Mouse (Mus musculus) 3134 (cell line): Measurements from ENCODE around the gene Pdgfra.

Experiments used
- DNase-seq: peaks from one replicate; pipeline ENCODE4 v3.0.0-alpha.2; 2011; ENCODE audit warnings: low spot score; ENCODE audit not compliant: insufficient read length; ENCODE audit errors: extremely low read depth

Gene Pdgfra

GRCm38 (mm10) chr5:75200366-75200724 lies 48.3 kb downstream of the Pdgfra start:
- DNase-seq: no peak

- no peak for DNase-seq
These were observed 55.8 kb downstream of the Pdgfra start for GRCm38 (mm10) chr5:75207905-75208304.

- no peak for DNase-seq
These were observed 57.9 kb downstream of the Pdgfra start for GRCm38 (mm10) chr5:75209966-75210365.

GRCm38 (mm10) chr5:75214520-75214919 lies 62.4 kb downstream of the Pdgfra start:
- no peak for DNase-seq

- DNase-seq: no peak
These were observed 62.8 kb downstream of the Pdgfra start for GRCm38 (mm10) chr5:75214929-75215328.

- no peak for DNase-seq
These were observed 63.7 kb downstream of the Pdgfra start for GRCm38 (mm10) chr5:75215678-75216256.

- DNase-seq: no peak
These were observed 69.5 kb downstream of the Pdgfra start for GRCm38 (mm10) chr5:75221610-75222009.

- DNase-seq: no peak
These were observed 70.6 kb downstream of the Pdgfra start for GRCm38 (mm10) chr5:75222491-75223265.

GRCm38 (mm10) chr5:75238363-75238762 lies 86.3 kb downstream of the Pdgfra start:
- no peak for DNase-seq

GRCm38 (mm10) chr5:75238928-75239777 lies 87.1 kb downstream of the Pdgfra start:
- no peak for DNase-seq

- no peak for DNase-seq
These were observed 95.1 kb downstream of the Pdgfra start for GRCm38 (mm10) chr5:75247070-75247740.
